Mouse (Mus musculus) forebrain, embryonic 11.5 days (tissue): Measurements from ENCODE around the gene Nrn1l. TPM values are rescaled to one million over a fixed set of nuclear protein-coding genes. Genes with fewer than 3 reads are reported as not detected.

ENCODE experiments used
- ATAC-seq: fragments of 200-750 bp; cut with Nextera tagmentation; replicated peaks from 2 replicates; pipeline ENCODE4 v1.8.0; 2017; ENCODE audit warnings: moderate TSS enrichment; ENCODE audit not compliant: low FRiP score
- DNase-seq: peaks from one replicate; pipeline ENCODE4 v3.0.0-alpha.2; 2017; ENCODE audit warnings: low spot score
- H3K27ac ChIP-seq: fragments of 300-500 bp; sonication (generic); 2 replicates; pipeline ENCODE4 v1.5.1; 2014; ENCODE audit warnings: low read depth, low read length
- H3K27me3 ChIP-seq: fragments of 300-500 bp; sonication (generic); 2 replicates; pipeline ENCODE4 v1.6.1; 2014; ENCODE audit warnings: mild to moderate bottlenecking, low read length, mixed read lengths; ENCODE audit not compliant: control insufficient read depth, insufficient read depth
- H3K36me3 ChIP-seq: fragments of 300-500 bp; sonication (generic); 2 replicates; pipeline ENCODE4 v1.6.1; 2014; ENCODE audit warnings: mild to moderate bottlenecking, low read length, moderate library complexity, mixed read lengths; ENCODE audit not compliant: control insufficient read depth, insufficient read depth
- H3K4me1 ChIP-seq: fragments of 300-500 bp; sonication (generic); replicated peaks from 2 replicates; pipeline ENCODE4 v1.6.1; 2014; ENCODE audit warnings: low read length, mixed read lengths; ENCODE audit not compliant: control insufficient read depth, insufficient read depth
- H3K4me2 ChIP-seq: fragments of 300-500 bp; sonication (generic); 2 replicates; pipeline ENCODE4 v1.6.1; 2014; ENCODE audit warnings: low read depth, mild to moderate bottlenecking, low read length, moderate library complexity, mixed read lengths; ENCODE audit not compliant: severe bottlenecking
- H3K4me3 ChIP-seq: fragments of 300-500 bp; sonication (generic); 2 replicates; pipeline ENCODE4 v1.5.1; 2014; ENCODE audit warnings: low read depth, low read length
- H3K9ac ChIP-seq: fragments of 300-500 bp; sonication (generic); 2 replicates; pipeline ENCODE4 v1.6.1; 2014; ENCODE audit warnings: low read length
- H3K9me3 ChIP-seq: fragments of 300-500 bp; sonication (generic); 2 replicates; pipeline ENCODE4 v1.6.1; 2016; ENCODE audit warnings: low read length, mixed read lengths; ENCODE audit not compliant: control insufficient read depth
- WGBS: fragments of 180-500 bp; shearing (Covaris S2); extraction: QIAGEN DNeasy Blood & Tissue Kit; methylation state at CpG from one replicate; pipeline ENCODE4 v1.1.7; 2014; 5-methylcytosine and 5-hydroxymethylcytosine counted together
- polyA plus RNA-seq: library from polyadenylated mRNA; unstranded; fragments of >200 nt; fragmentation: Nextera tagmentation; extraction: Ambion mirVana; gene quantifications from 2 replicates; pipeline ENCODE4 v1.2.1, GENCODE M21; 2014

Gene Nrn1l
- polyA plus RNA-seq, 1 experiment from 2014 or later, result 1.1 TPM

GRCm38 (mm10) chr8:105866364-105867029 lies 26.9 kb upstream of the Nrn1l start:
- no peak overlapping the region for H3K4me3 ChIP-seq
- DNase-seq, result no peak
- H3K27ac ChIP-seq, result no peak overlapping the region
- no peak for ATAC-seq
- WGBS, result 92% methylated on average over 6 of the region's 6 CpGs
- peaks cover 11% of the 10 kb centered on the region for H3K36me3 ChIP-seq
- peaks cover 10% of the 10 kb centered on the region for H3K4me1 ChIP-seq
- no peaks in the 10 kb centered on the region for H3K27me3 ChIP-seq
- no peak overlapping the region for H3K4me2 ChIP-seq
- H3K9ac ChIP-seq, result no peak overlapping the region
- H3K9me3 ChIP-seq, result no peaks in the 10 kb centered on the region

- no peaks in the 10 kb centered on the region for H3K9me3 ChIP-seq
- DNase-seq (no peak), ATAC-seq (no peak)
- no peak overlapping the region for H3K9ac ChIP-seq
- peaks cover 20% of the 10 kb centered on the region; the same call in 1 of the 2 replicates for H3K36me3 ChIP-seq
- H3K4me2 ChIP-seq, result no peak overlapping the region
- no peaks in the 10 kb centered on the region for H3K4me1 ChIP-seq
- no peaks in the 10 kb centered on the region for H3K27me3 ChIP-seq
- 93% methylated on average over 6 of the region's 6 CpGs for WGBS
- no peak overlapping the region for H3K27ac ChIP-seq
- no peak overlapping the region for H3K4me3 ChIP-seq
Observed at GRCm38 (mm10) chr8:105874301-105874700, 19.1 kb upstream of the Nrn1l start.

GRCm38 (mm10) chr8:105880754-105881520 lies 12.4 kb upstream of the Nrn1l start, which contains the start of gene Edc4:
Edc4 (plus strand) TSS chr8:105880881.
- H3K36me3 ChIP-seq, result peaks cover 19% of the 10 kb centered on the region; the same call in 1 of the 2 replicates
- 1% methylated on average over 45 of the region's 45 CpGs for WGBS
- peak; percentile 90 for ATAC-seq
- H3K9me3 ChIP-seq, result no peaks in the 10 kb centered on the region
- H3K9ac ChIP-seq, result peak within 1 kb of the TSS; percentile 91
- peak within 1 kb of the TSS; percentile 46; the same call in 1 of the 2 replicates for H3K27ac ChIP-seq
- H3K4me3 ChIP-seq, result peak within 1 kb of the TSS; percentile 92
- H3K4me1 ChIP-seq, result peaks cover 9% of the 10 kb centered on the region
- H3K27me3 ChIP-seq, result no peaks in the 10 kb centered on the region
- DNase-seq, result peak; percentile 91
- H3K4me2 ChIP-seq, result peak within 1 kb of the TSS; percentile 92

GRCm38 (mm10) chr8:105889756-105890465 lies 3.5 kb upstream of the Nrn1l start:
- no peak overlapping the region for H3K27ac ChIP-seq
- no peak overlapping the region for H3K9ac ChIP-seq
- 93% methylated on average over 12 of the region's 12 CpGs for WGBS
- H3K4me3 ChIP-seq, result no peak overlapping the region
- peaks cover 5% of the 10 kb centered on the region; the same call in 1 of the 2 replicates for H3K4me1 ChIP-seq
- no peaks in the 10 kb centered on the region for H3K27me3 ChIP-seq
- no peaks in the 10 kb centered on the region for H3K9me3 ChIP-seq
- no peak for ATAC-seq
- no peak for DNase-seq
- H3K4me2 ChIP-seq, result no peak overlapping the region
- H3K36me3 ChIP-seq, result peaks cover 29% of the 10 kb centered on the region

- ATAC-seq, result no peak
- H3K27ac ChIP-seq, result no peak overlapping the region
- 91% methylated on average over 6 of the region's 6 CpGs for WGBS
- H3K4me2 ChIP-seq, result no peak overlapping the region
- H3K4me3 ChIP-seq, result no peak overlapping the region
- peaks cover 23% of the 10 kb centered on the region for H3K36me3 ChIP-seq
- no peak for DNase-seq
- H3K9ac ChIP-seq, result no peak overlapping the region
- H3K27me3 ChIP-seq, result no peaks in the 10 kb centered on the region
- H3K9me3 ChIP-seq, result no peaks in the 10 kb centered on the region
- peaks cover 5% of the 10 kb centered on the region; the same call in 1 of the 2 replicates for H3K4me1 ChIP-seq
Observed at GRCm38 (mm10) chr8:105890870-105891269, 2.5 kb upstream of the Nrn1l start.

GRCm38 (mm10) chr8:105892432-105892831 lies 935 bp upstream of the Nrn1l start:
- no peak overlapping the region for H3K9ac ChIP-seq
- 92% methylated on average over 6 of the region's 6 CpGs for WGBS
- ATAC-seq (0 out of 2 replicates have a peak, but pooled peaks have one; percentile 6), DNase-seq (no peak)
- no peaks in the 10 kb centered on the region for H3K9me3 ChIP-seq
- H3K4me2 ChIP-seq, result no peak overlapping the region
- no peak overlapping the region for H3K4me3 ChIP-seq
- no peaks in the 10 kb centered on the region for H3K27me3 ChIP-seq
- H3K4me1 ChIP-seq, result peaks cover 5% of the 10 kb centered on the region; the same call in 1 of the 2 replicates
- no peak overlapping the region for H3K27ac ChIP-seq
- H3K36me3 ChIP-seq, result peaks cover 16% of the 10 kb centered on the region

- Histone ChIP-seq H3K9ac (no peak overlapping the region), H3K36me3 (no peaks in the 10 kb centered on the region)
Observed at GRCm38 (mm10) chr8:105897801-105898480, 4.6 kb downstream of the Nrn1l start.

More at GRCm38 (mm10) chr8:105897801-105898480, 4.6 kb downstream of the Nrn1l start:
- H3K27me3 ChIP-seq, result no peaks in the 10 kb centered on the region
- ATAC-seq (no peak), DNase-seq (no peak)
- H3K9me3 ChIP-seq, result no peaks in the 10 kb centered on the region
- H3K4me3 ChIP-seq, result no peak overlapping the region
- H3K4me1 ChIP-seq, result peaks cover 7% of the 10 kb centered on the region; the same call in 1 of the 2 replicates
- no peak overlapping the region for H3K4me2 ChIP-seq
- H3K27ac ChIP-seq, result no peak overlapping the region
- 78% methylated on average over 9 of the region's 9 CpGs for WGBS
